Mouse (Mus musculus) heart, adult 2 months (tissue): ENCODE measurements around the gene Inpp5a. TPM values are rescaled to one million over a fixed set of nuclear protein-coding genes. Genes with fewer than 3 reads are reported as not detected.
A peak's percentile ranks its signal among the peaks of the same experiment; 100 is the strongest.

Experiments used
- DNase-seq, 2 experiments: peaks; one replicate each; pipeline ENCODE4 v3.0.0; 2021
- H3K27ac ChIP-seq: fragments of 200-600 bp; 2 replicates; pipeline ENCODE4 v1.8.1; 2022
- H3K27me3 ChIP-seq: fragments of 200-500 bp; 2 replicates; pipeline ENCODE4 v1.6.1; 2012; ENCODE audit warnings: mild to moderate bottlenecking, low read length, inconsistent platforms, mixed read lengths; ENCODE audit not compliant: control insufficient read depth, insufficient read depth
- H3K36me3 ChIP-seq: fragments of 200-500 bp; 2 replicates; pipeline ENCODE4 v1.6.1; 2012; ENCODE audit warnings: low read length, inconsistent platforms; ENCODE audit not compliant: control insufficient read depth, insufficient read depth
- H3K4me1 ChIP-seq: fragments of 200-500 bp; 2 replicates; pipeline ENCODE4 v1.6.1; 2011; ENCODE audit warnings: low read length; ENCODE audit not compliant: control insufficient read depth, insufficient read depth
- H3K4me3 ChIP-seq: fragments of 200-600 bp; 2 replicates; pipeline ENCODE4 v1.8.1; 2022
- H3K79me2 ChIP-seq: fragments of 200-500 bp; replicated peaks from 2 replicates; pipeline ENCODE4 v1.6.1; 2012; ENCODE audit warnings: mild to moderate bottlenecking, inconsistent platforms, low read length, moderate library complexity, mixed read lengths; ENCODE audit not compliant: control insufficient read depth, insufficient read depth
- H3K9ac ChIP-seq: fragments of 200-500 bp; 2 replicates; pipeline ENCODE4 v1.6.1; 2012; ENCODE audit warnings: low read depth, mild to moderate bottlenecking, control low read depth, inconsistent platforms, low read length, mixed read lengths
- CTCF ChIP-seq: fragments of 200-600 bp; IDR thresholded peaks from 2 replicates; pipeline ENCODE4 v1.8.1; 2022; ENCODE audit warnings: antibody characterized with exemption, mild to moderate bottlenecking, moderate library complexity
- EP300 ChIP-seq: fragments of 200-500 bp; IDR thresholded peaks from 2 replicates; pipeline ENCODE4 v1.6.1; 2011; ENCODE audit warnings: low read depth, low read length, control low read depth; ENCODE audit not compliant: insufficient read depth
- POLR2A ChIP-seq: fragments of 200-500 bp; IDR thresholded peaks from 2 replicates; pipeline ENCODE4 v1.6.1; 2011; ENCODE audit warnings: mild to moderate bottlenecking, low read depth, low read length, control low read depth; ENCODE audit not compliant: insufficient read depth
- WGBS: fragments of 180-500 bp; shearing (Covaris S2); methylation state at CpG from one replicate; pipeline ENCODE4 v1.1.7; 2018; 5-methylcytosine and 5-hydroxymethylcytosine counted together
- intact Hi-C: fragments of 180-260 bp; cut with DNase I; formaldehyde crosslinking; loops from one replicate; pipeline ENCODE4 v1.15.1; 2025
- polyA plus RNA-seq: library from polyadenylated mRNA; depleted of rRNA; stranded (reverse); fragments of >200 nt; gene quantifications from 2 replicates; pipeline ENCODE4 v1.2.3, GENCODE M21; 2012
- total RNA-seq, 2 experiments: library from RNA; stranded (reverse); gene quantifications; 2 replicates each; pipeline ENCODE4 v1.2.3; 2021

The Inpp5a gene
- total and polyA plus RNA-seq, 3 experiments = 134 to 306 (median 280) TPM

GRCm38 (mm10) chr7:139466484-139467176 lies 77.7 kb downstream of the Inpp5a start:
- H3K4me1 ChIP-seq = peaks cover 50% of the 10 kb centered on the region
- H3K79me2 ChIP-seq = no peaks in the 10 kb centered on the region; the same call in 1 of the 2 replicates
- no peak for TF ChIP-seq POLR2A
- TF ChIP-seq CTCF = no peak
- no peak for TF ChIP-seq EP300
- H3K36me3 ChIP-seq = peaks cover 10% of the 10 kb centered on the region
- DNase-seq = peak in 1 of 2 experiments; percentile 30
- 15% methylated on average over 7 of the region's 7 CpGs for WGBS
- intact Hi-C loops = no loop called here
- no peaks in the 10 kb centered on the region for H3K27me3 ChIP-seq
- no peak overlapping the region for H3K4me3 ChIP-seq
- H3K9ac ChIP-seq = peak overlapping the region; percentile 37
- H3K27ac ChIP-seq = peak overlapping the region; percentile 88

- intact Hi-C loops = no loop called here
- Histone ChIP-seq H3K27me3 (no peaks in the 10 kb centered on the region), H3K27ac (peak overlapping the region; percentile 88), H3K9ac (peak overlapping the region; percentile 41), H3K36me3 (peaks cover 10% of the 10 kb centered on the region), H3K79me2 (no peaks in the 10 kb centered on the region; the same call in 1 of the 2 replicates), H3K4me1 (peaks cover 53% of the 10 kb centered on the region), H3K4me3 (no peak overlapping the region)
- 48% methylated on average over 10 of the region's 10 CpGs for WGBS
- DNase-seq = peak in 1 of 2 experiments; percentile 36
- no peak for TF ChIP-seq POLR2A
- TF ChIP-seq EP300 = no peak
Observed at GRCm38 (mm10) chr7:139467177-139467895, 78.4 kb downstream of the Inpp5a start.

DNA sequence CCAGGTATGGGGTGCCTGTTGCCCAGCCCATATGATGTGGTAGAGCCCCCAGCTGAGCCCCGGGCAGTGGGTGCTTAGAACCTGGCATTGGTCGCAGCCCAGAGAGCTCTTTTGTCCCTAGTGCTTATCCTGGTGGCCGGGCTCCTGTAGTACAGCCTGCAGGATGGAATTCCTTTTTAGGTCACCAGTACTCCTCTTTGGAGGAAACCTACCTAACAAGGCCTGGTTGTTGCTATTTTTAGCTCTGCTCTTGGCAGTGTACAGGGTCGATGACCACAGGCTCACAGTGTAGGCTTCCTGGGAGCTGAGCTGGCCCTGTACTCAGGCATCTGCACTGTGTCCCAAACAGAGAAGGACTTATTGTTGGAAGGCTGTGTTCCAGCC lies 79.0 kb downstream of the Inpp5a start:
- intact Hi-C loops = no loop called here
- Histone ChIP-seq H3K27me3 (no peaks in the 10 kb centered on the region), H3K27ac (peak overlapping the region; percentile 88), H3K79me2 (no peaks in the 10 kb centered on the region; the same call in 1 of the 2 replicates), H3K4me3 (no peak overlapping the region), H3K9ac (peak overlapping the region; percentile 41; the same call in 1 of the 2 replicates), H3K4me1 (peaks cover 54% of the 10 kb centered on the region), H3K36me3 (peaks cover 13% of the 10 kb centered on the region)
- 23% methylated on average over 4 of the region's 4 CpGs for WGBS
- peak; percentile 52 to 77 for DNase-seq
- TF ChIP-seq CTCF (peak; percentile 73), EP300 (peak; percentile 67; the same call in 1 of the 2 replicates), POLR2A (0 out of 2 replicates have a peak, but pooled peaks have one; percentile 44)

DNA sequence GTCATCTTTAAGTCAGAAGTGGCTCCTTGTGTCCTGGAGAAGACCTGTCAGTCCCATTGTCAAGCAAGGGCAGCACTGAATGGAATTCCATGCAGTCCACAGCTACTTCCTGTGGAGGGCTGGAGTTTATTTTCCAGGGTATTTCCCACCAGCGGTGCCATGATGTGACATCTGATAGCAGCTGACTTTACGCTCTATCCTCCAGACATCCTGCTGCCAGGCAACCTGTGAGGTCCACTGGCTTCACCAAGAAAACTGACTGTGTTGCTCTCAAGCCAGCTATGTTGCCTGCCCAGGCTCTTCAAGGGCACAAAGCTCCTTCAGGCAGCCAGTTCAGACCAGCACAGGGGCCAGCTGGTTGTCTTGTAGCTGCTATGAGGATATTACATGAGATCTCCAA lies 79.5 kb downstream of the Inpp5a start:
- H3K4me1 ChIP-seq = peaks cover 56% of the 10 kb centered on the region
- no peak overlapping the region for H3K4me3 ChIP-seq
- peaks cover 13% of the 10 kb centered on the region for H3K36me3 ChIP-seq
- H3K9ac ChIP-seq = no peak overlapping the region
- H3K27me3 ChIP-seq = no peaks in the 10 kb centered on the region
- H3K27ac ChIP-seq = peak overlapping the region; percentile 88
- TF ChIP-seq EP300 (no peak), CTCF (no peak), POLR2A (no peak)
- H3K79me2 ChIP-seq = no peaks in the 10 kb centered on the region; the same call in 1 of the 2 replicates
- WGBS = 12% methylated on average over 2 of the region's 2 CpGs
- intact Hi-C loops = no loop called here
- peak in 1 of 2 experiments; percentile 21 for DNase-seq

DNA sequence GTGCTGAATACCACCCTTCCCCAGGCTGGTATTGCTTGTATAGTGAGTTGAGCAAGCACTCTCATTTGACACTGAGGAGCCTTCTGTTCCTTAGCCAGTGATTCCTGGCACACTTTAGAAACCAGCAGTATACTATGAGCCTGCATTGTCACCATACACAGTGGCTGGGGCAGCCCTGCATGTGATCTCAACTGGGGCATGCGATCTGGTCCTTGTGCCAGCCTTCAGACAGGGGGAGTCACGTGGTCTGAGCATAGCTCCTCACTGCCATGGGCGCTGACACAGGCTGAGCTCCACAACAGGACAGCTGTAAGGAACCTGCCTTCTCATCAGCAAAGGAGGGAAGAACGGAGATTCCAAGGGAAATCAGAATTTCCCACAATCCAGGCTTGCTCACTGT lies 80.5 kb downstream of the Inpp5a start:
- Histone ChIP-seq H3K27ac (peak overlapping the region; percentile 88), H3K79me2 (no peaks in the 10 kb centered on the region; the same call in 1 of the 2 replicates), H3K27me3 (no peaks in the 10 kb centered on the region), H3K36me3 (peaks cover 13% of the 10 kb centered on the region), H3K4me1 (peaks cover 54% of the 10 kb centered on the region), H3K4me3 (no peak overlapping the region), H3K9ac (peak overlapping the region; percentile 13; the same call in 1 of the 2 replicates)
- TF ChIP-seq POLR2A (no peak), EP300 (0 out of 2 replicates have a peak, but pooled peaks have one; percentile 62), CTCF (no peak)
- intact Hi-C loops = no loop called here
- 58% methylated on average over 4 of the region's 4 CpGs for WGBS
- DNase-seq = peak in 1 of 2 experiments; percentile 56
